Mouse (Mus musculus) liver, embryonic 16.5 days (tissue): ENCODE measurements around the gene Cx3cl1. TPM values are rescaled to one million over a fixed set of nuclear protein-coding genes. Genes with fewer than 3 reads are reported as not detected.
A peak's percentile ranks its signal among the peaks of the same experiment; 100 is the strongest.

Experiments used
- ATAC-seq: fragments of 200-750 bp; cut with Nextera tagmentation; 2 replicates; pipeline ENCODE4 v1.8.0; 2017; ENCODE audit warnings: low read depth, mild to moderate bottlenecking, moderate number of reproducible peaks, moderate library complexity
- H3K27ac ChIP-seq: fragments of 300-500 bp; sonication (generic); 2 replicates; pipeline ENCODE4 v1.5.1; 2014; ENCODE audit warnings: mild to moderate bottlenecking, low read length
- H3K27me3 ChIP-seq: fragments of 300-500 bp; sonication (generic); 2 replicates; pipeline ENCODE4 v1.6.1; 2014; ENCODE audit warnings: low read depth, low read length, mixed read lengths; ENCODE audit not compliant: control insufficient read depth, insufficient read depth
- H3K36me3 ChIP-seq: fragments of 300-500 bp; sonication (generic); 2 replicates; pipeline ENCODE4 v1.6.1; 2014; ENCODE audit warnings: mild to moderate bottlenecking; ENCODE audit not compliant: control insufficient read depth, insufficient read depth
- H3K4me1 ChIP-seq: fragments of 300-500 bp; sonication (generic); 2 replicates; pipeline ENCODE4 v1.6.1; 2014; ENCODE audit warnings: low read depth, low read length, mixed read lengths; ENCODE audit not compliant: control insufficient read depth
- H3K4me2 ChIP-seq: fragments of 300-500 bp; sonication (generic); 2 replicates; pipeline ENCODE4 v1.6.1; 2014; ENCODE audit warnings: low read depth, low read length, mixed read lengths
- H3K4me3 ChIP-seq: fragments of 300-500 bp; sonication (generic); 2 replicates; pipeline ENCODE4 v1.5.1; 2014; ENCODE audit warnings: low read depth, mild to moderate bottlenecking, low read length
- H3K9ac ChIP-seq: fragments of 300-500 bp; sonication (generic); 2 replicates; pipeline ENCODE4 v1.6.1; 2014; ENCODE audit warnings: low read depth, low read length
- H3K9me3 ChIP-seq: fragments of 300-500 bp; sonication (generic); replicated peaks from 2 replicates; pipeline ENCODE4 v1.6.1; 2016; ENCODE audit warnings: low read length; ENCODE audit not compliant: control insufficient read depth
- WGBS: fragments of 180-500 bp; shearing (Covaris S2); extraction: QIAGEN DNeasy Blood & Tissue Kit; methylation state at CpG from one replicate; pipeline ENCODE4 v1.1.7; 2014; ENCODE audit not compliant: insufficient replicate concordance; 5-methylcytosine and 5-hydroxymethylcytosine counted together
- polyA plus RNA-seq: library from polyadenylated mRNA; unstranded; fragments of >200 nt; fragmentation: Nextera tagmentation; extraction: Ambion mirVana; gene quantifications from 2 replicates; pipeline ENCODE4 v1.2.1, GENCODE M21; 2015

Cx3cl1 gene
- polyA plus RNA-seq, 1 experiment from 2014 or later: 0.71 TPM

GRCm38 (mm10) chr8:94778895-94779533, 7.2 kb downstream of the Cx3cl1 start:
- H3K9ac ChIP-seq: no peak overlapping the region
- H3K4me1 ChIP-seq: peaks cover 16% of the 10 kb centered on the region
- no peak overlapping the region for H3K4me3 ChIP-seq
- no peaks in the 10 kb centered on the region for H3K36me3 ChIP-seq
- no peaks in the 10 kb centered on the region for H3K9me3 ChIP-seq
- H3K27ac ChIP-seq: no peak overlapping the region
- 31% methylated on average over 10 of the region's 10 CpGs for whole genome bisulfite sequencing
- no peak; the same call in 1 of the 2 replicates for ATAC-seq
- H3K4me2 ChIP-seq: no peak overlapping the region
- H3K27me3 ChIP-seq: peaks cover 14% of the 10 kb centered on the region

DNA sequence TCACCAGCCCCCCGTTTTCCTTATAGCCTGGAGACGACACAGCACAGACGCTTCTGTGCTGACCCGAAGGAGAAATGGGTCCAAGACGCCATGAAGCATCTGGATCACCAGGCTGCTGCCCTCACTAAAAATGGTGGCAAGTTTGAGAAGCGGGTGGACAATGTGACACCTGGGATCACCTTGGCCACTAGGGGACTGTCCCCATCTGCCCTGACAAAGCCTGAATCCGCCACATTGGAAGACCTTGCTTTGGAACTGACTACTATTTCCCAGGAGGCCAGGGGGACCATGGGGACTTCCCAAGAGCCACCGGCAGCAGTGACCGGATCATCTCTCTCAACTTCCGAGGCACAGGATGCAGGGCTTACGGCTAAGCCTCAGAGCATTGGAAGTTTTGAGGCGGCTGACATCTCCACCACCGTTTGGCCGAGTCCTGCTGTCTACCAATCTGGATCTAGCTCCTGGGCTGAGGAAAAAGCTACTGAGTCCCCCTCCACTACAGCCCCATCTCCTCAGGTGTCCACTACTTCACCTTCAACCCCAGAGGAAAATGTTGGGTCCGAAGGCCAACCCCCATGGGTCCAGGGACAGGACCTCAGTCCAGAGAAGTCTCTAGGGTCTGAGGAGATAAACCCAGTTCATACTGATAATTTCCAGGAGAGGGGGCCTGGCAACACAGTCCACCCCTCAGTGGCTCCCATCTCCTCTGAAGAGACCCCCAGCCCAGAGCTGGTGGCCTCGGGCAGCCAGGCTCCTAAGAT, 7.9 kb downstream of the Cx3cl1 start:
- WGBS: 65% methylated on average over 16 of the region's 16 CpGs
- no peaks in the 10 kb centered on the region for H3K9me3 ChIP-seq
- no peak overlapping the region for H3K9ac ChIP-seq
- no peak for ATAC-seq
- H3K4me1 ChIP-seq: peaks cover 16% of the 10 kb centered on the region
- H3K36me3 ChIP-seq: no peaks in the 10 kb centered on the region
- H3K4me3 ChIP-seq: no peak overlapping the region
- H3K27me3 ChIP-seq: peaks cover 7% of the 10 kb centered on the region
- no peak overlapping the region for H3K4me2 ChIP-seq
- H3K27ac ChIP-seq: no peak overlapping the region

DNA sequence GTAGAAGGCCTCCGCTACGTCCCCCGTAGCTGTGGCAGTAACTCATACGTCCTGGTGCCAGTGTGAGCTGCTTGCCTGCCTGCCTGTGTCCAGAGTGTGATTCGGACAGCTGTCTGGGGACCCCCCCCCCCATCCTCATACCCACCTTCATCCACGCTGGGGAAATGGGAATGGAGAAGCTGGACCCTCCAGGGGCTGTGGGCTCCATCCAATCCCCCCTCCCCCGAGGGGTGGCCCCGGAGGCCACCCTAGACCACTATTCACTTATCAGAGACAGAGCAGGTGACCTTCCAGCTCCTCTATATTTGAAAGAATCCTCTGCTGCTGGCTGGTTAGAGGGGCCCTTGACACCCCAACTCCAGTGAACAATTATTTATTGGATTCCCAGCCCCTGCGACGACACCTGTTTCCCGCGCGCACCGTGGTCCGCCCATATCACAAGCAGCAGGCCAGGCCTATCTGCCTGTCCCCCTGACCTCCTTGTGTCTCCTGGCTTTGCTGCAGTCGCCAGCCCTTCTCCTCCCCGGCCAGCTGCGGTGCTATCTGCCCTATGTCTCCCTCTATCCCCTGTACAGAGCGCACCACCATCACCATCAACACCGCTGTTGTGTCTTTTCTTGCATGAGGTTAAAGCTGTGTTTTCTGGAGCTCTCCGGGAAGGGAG, 8.8 kb downstream of the Cx3cl1 start:
- H3K9me3 ChIP-seq: no peaks in the 10 kb centered on the region
- no peak for ATAC-seq
- H3K4me3 ChIP-seq: no peak overlapping the region
- no peak overlapping the region for H3K9ac ChIP-seq
- no peak overlapping the region for H3K27ac ChIP-seq
- no peaks in the 10 kb centered on the region for H3K36me3 ChIP-seq
- H3K4me1 ChIP-seq: peaks cover 21% of the 10 kb centered on the region
- H3K27me3 ChIP-seq: peaks cover 2% of the 10 kb centered on the region; the same call in 1 of the 2 replicates
- WGBS: 64% methylated on average over 21 of the region's 21 CpGs
- H3K4me2 ChIP-seq: no peak overlapping the region

GRCm38 (mm10) chr8:94781155-94781837, 9.5 kb downstream of the Cx3cl1 start:
- no peak for ATAC-seq
- H3K4me1 ChIP-seq: peaks cover 26% of the 10 kb centered on the region
- WGBS: 45% methylated on average over 7 of the region's 7 CpGs

DNA sequence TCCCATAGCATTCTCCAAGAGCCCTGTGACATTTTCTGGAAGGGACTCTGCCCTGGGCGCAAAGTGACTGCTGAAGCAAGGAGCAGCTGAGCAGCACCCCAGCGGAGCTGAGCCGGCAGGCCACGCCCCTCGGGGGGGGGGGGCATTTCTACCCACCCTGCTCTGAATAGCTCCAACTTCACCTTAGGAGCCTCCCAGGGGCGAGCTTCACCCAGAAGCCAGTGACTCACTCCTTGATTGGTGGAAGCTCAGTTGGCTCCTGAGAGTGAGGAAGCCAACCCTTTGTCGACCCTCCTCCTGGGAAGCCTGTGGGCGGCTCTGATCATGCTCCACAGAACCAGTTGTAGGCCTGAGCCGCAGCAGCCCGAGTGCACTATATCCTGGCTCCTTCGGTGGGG, 10.0 kb downstream of the Cx3cl1 start:
- no peaks in the 10 kb centered on the region for H3K36me3 ChIP-seq
- ATAC-seq: 0 out of 2 replicates have a peak, but pooled peaks have one; percentile 5
- H3K4me1 ChIP-seq: peaks cover 32% of the 10 kb centered on the region
- 18% methylated on average over 11 of the region's 11 CpGs for WGBS
- no peak overlapping the region for H3K4me3 ChIP-seq
- H3K27ac ChIP-seq: no peak overlapping the region
- H3K4me2 ChIP-seq: no peak overlapping the region
- no peaks in the 10 kb centered on the region for H3K27me3 ChIP-seq
- no peaks in the 10 kb centered on the region for H3K9me3 ChIP-seq
- no peak overlapping the region for H3K9ac ChIP-seq

More at GRCm38 (mm10) chr8:94781155-94781837, 9.5 kb downstream of the Cx3cl1 start:
- Histone ChIP-seq H3K9ac (no peak overlapping the region), H3K9me3 (no peaks in the 10 kb centered on the region), H3K36me3 (no peaks in the 10 kb centered on the region), H3K4me2 (no peak overlapping the region), H3K27ac (no peak overlapping the region), H3K27me3 (no peaks in the 10 kb centered on the region), H3K4me3 (no peak overlapping the region)

DNA sequence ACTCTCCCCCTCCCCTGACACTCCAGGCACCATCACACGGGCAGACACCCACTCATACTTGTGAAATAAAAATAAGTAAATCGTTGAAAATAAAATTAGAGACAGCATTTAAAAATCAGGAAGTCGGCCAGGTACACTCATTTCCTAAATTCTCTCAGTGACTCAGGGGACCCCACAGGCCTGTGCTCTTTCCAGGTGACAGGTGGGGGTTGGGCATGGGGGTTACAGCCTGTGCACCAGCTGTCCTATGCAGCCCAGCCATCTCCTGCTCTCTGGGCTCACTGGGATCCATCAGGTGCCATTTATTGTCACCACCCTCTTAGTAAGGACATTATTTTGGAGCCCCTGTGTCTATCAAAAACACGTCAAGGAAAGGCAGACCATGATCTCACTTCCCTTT, 12.1 kb downstream of the Cx3cl1 start:
- no peak for ATAC-seq

GRCm38 (mm10) chr8:94785247-94785985, 13.6 kb downstream of the Cx3cl1 start:
- no peak for ATAC-seq
- Histone ChIP-seq H3K27ac (no peak overlapping the region), H3K4me2 (no peak overlapping the region), H3K9ac (no peak overlapping the region), H3K36me3 (no peaks in the 10 kb centered on the region), H3K4me1 (peaks cover 61% of the 10 kb centered on the region), H3K4me3 (no peak overlapping the region), H3K9me3 (no peaks in the 10 kb centered on the region), H3K27me3 (no peaks in the 10 kb centered on the region)
- 46% methylated on average over 12 of the region's 12 CpGs for WGBS

More for the DNA sequence above, 12.1 kb downstream of the Cx3cl1 start:
- no peak overlapping the region for H3K4me3 ChIP-seq
- no peak overlapping the region for H3K9ac ChIP-seq
- 40% methylated on average over 4 of the region's 4 CpGs for WGBS
- H3K27me3 ChIP-seq: no peaks in the 10 kb centered on the region
- no peak overlapping the region for H3K27ac ChIP-seq
- peaks cover 52% of the 10 kb centered on the region for H3K4me1 ChIP-seq
- H3K4me2 ChIP-seq: no peak overlapping the region
- H3K36me3 ChIP-seq: no peaks in the 10 kb centered on the region
- no peaks in the 10 kb centered on the region for H3K9me3 ChIP-seq

DNA sequence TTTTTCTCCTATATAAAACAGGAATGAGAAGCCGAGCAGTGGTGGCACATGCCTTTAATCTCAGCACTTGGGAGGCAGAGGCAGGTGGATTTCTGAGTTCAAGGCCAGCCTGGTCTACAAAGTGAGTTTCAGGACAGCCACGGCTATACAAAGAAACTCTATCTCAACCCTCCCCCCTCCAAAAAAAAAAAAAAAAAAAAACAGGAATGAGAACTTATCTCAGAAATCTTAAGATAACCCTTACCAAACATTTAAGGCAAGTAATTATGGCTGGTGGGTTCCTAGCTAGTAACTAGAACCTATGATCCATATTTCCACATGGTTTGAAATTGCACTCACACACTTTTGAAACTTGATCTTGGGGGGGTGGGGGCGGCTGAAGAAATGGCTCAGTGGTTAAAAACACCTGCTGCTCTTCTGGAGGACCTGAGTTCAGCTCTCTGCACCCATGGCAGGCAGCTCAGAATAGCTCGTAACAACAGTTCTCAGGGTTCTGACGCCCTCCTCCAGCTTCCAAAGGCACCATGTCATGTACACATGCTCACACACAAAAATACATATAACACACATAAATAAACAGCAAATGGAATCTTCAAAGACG, 14.3 kb downstream of the Cx3cl1 start:
- H3K27me3 ChIP-seq: no peaks in the 10 kb centered on the region
- no peaks in the 10 kb centered on the region for H3K36me3 ChIP-seq
- peak overlapping the region; percentile 60; the same call in 1 of the 2 replicates for H3K4me2 ChIP-seq
- 60% methylated on average over 6 of the region's 6 CpGs for WGBS
- peak overlapping the region; percentile 99 for H3K27ac ChIP-seq
- no peaks in the 10 kb centered on the region for H3K9me3 ChIP-seq
- peaks cover 54% of the 10 kb centered on the region for H3K4me1 ChIP-seq
- no peak overlapping the region for H3K9ac ChIP-seq
- H3K4me3 ChIP-seq: no peak overlapping the region
- ATAC-seq: no peak
